Mouse (Mus musculus) v-Abl transformed pro-B cells (cell line): ENCODE data around the gene 9530002B09Rik.

Source experiments
- in situ Hi-C, 2 experiments: fragments of 400-800 bp; cut with MboI; formaldehyde crosslinking; loops; one replicate each; pipeline ENCODE4 v1.15.1; 2025; ENCODE audit not compliant: unreplicated experiment in 2 of 2

The 9530002B09Rik gene

GRCm38 (mm10) chr4:122688975-122689374, at the start of gene 9530002B09Rik:
Gene 9530002B09Rik, plus strand, starts transcription at chr4:122689275.
- in situ Hi-C loops = no loop called here
